Mouse (Mus musculus): ENCODE measurements around the gene Ogfod3. TPM values are rescaled to one million over a fixed set of nuclear protein-coding genes. Genes with fewer than 3 reads are reported as not detected.

Gene Ogfod3
- total and polyA plus RNA-seq, 2 experiments from 2014 or later, result 8.9 to 25.2 TPM

DNA sequence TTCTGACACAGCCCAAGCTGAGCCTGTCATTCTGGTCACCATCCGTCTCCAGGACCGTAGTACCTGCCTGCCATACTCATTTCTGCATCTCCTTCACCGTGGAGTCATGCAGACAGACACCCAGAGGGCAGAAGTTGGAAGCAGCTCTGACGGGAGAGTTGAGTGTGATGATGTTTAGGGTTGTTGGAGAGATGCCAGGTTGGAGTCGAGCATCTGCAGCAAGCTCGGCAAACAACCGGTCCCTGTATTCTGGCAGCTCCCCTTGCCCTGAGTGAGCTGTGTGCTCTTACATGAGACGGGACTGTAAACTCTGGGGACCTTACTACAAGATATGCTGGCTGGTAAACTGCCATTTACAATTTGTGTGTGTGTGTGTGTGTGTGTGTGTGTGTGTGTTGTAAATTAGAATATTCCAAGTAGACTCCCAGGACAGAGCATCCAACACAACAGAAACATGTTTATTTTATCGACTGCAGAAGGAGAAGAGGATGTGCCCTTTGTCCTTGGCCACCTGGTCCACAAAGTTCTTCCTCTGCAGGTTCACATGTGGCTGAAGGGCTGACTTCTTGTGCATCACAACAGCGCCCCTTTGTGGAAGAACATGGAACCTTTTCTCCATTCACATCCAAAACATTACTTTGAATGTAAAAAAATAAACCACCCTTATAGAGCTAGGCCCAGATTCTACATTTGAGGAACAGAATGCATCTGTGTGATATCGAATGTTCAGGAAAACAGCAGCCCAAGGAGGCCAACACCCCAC lies 2.9 kb downstream of the Ogfod3 start:
- ATAC-seq (ENCODE audit: low FRiP score) (no peak), DNase-seq (ENCODE audit: low spot score) (peak; percentile 68)
- WGBS, result 54% methylated on average over 11 of the region's 11 CpGs
- no peak overlapping the region for H3K4me2 ChIP-seq (ENCODE audit: low read depth, low read length, poor library complexity, severe bottlenecking)
- TF ChIP-seq CTCF (IDR thresholded peaks at IDR 0.05), result peak; percentile 80
- no peaks in the 10 kb centered on the region; the same call in 1 of the 2 replicates for H3K4me1 ChIP-seq (ENCODE audit: insufficient read depth, low read length)
- H3K4me3 ChIP-seq (ENCODE audit: low read depth, low read length), result no peak overlapping the region
- no peak overlapping the region for H3K27ac ChIP-seq (ENCODE audit: low read depth, low read length)
- no peaks in the 10 kb centered on the region for H3K9me3 ChIP-seq (ENCODE audit: low read length)
- peaks cover 3% of the 10 kb centered on the region; the same call in 1 of the 2 replicates for H3K36me3 ChIP-seq (ENCODE audit: insufficient read depth, low read length)
- H3K9ac ChIP-seq (replicated peaks; ENCODE audit: low read length, poor library complexity, severe bottlenecking), result no peak overlapping the region
- no peaks in the 10 kb centered on the region for H3K27me3 ChIP-seq (ENCODE audit: insufficient read depth, low read length)

DNA sequence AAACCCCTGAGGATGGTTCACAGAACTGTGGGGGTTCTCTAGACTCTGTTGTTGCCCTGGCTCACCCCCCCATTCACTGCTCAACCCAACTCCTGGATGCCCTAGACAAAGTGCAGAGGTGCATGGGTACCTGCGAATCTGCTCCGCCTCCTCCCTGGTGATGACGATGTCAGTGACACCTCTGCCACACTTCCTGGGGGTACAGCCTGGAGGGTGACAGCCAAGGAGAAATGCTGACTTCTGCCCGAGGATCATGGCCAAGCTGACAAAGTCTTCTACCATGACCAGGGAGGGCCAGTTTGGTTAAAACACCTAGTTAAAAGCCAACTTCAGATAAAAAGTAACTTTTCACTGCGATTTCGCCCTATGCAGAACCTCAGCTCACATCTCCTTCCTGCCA lies 3.7 kb downstream of the Ogfod3 start:
- Histone ChIP-seq H3K27ac (ENCODE audit: low read depth, low read length) (no peak overlapping the region), H3K4me1 (ENCODE audit: insufficient read depth, low read length) (no peaks in the 10 kb centered on the region; the same call in 1 of the 2 replicates), H3K36me3 (ENCODE audit: insufficient read depth, low read length) (peaks cover 9% of the 10 kb centered on the region), H3K9me3 (ENCODE audit: low read length) (no peaks in the 10 kb centered on the region), H3K27me3 (ENCODE audit: insufficient read depth, low read length) (no peaks in the 10 kb centered on the region), H3K4me2 (ENCODE audit: low read depth, low read length, poor library complexity, severe bottlenecking) (no peak overlapping the region), H3K9ac (replicated peaks; ENCODE audit: low read length, poor library complexity, severe bottlenecking) (no peak overlapping the region), H3K4me3 (ENCODE audit: low read depth, low read length) (no peak overlapping the region)
- no peak for DNase-seq (ENCODE audit: low spot score)
- WGBS, result 91% methylated on average over 6 of the region's 6 CpGs
- no peak for ATAC-seq (ENCODE audit: low FRiP score)
- TF ChIP-seq CTCF (IDR thresholded peaks at IDR 0.05), result no peak

DNA sequence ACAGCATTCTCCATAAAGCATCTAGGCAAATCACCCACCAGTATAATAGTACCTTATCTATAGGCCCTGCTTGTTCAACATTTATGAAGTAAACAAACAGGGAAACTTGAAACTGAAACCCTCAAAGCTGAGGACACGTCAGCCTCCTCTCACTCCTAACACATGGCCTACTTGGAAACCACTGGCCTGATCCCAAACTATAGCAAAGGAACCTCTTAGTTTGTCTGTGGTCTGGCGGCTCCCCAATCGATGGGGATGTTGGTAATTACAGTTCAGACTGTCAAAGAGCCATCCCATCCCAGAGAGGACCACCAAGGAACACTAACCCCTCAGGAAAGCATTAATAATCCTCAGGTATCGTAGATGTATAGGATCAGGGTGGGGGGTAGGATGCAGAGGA lies 4.7 kb downstream of the Ogfod3 start:
- H3K4me3 ChIP-seq (ENCODE audit: low read depth, low read length), result no peak overlapping the region
- no peaks in the 10 kb centered on the region for H3K9me3 ChIP-seq (ENCODE audit: low read length)
- no peak overlapping the region for H3K4me2 ChIP-seq (ENCODE audit: low read depth, low read length, poor library complexity, severe bottlenecking)
- H3K36me3 ChIP-seq (ENCODE audit: insufficient read depth, low read length), result peaks cover 11% of the 10 kb centered on the region
- no peaks in the 10 kb centered on the region; the same call in 1 of the 2 replicates for H3K4me1 ChIP-seq (ENCODE audit: insufficient read depth, low read length)
- DNase-seq (ENCODE audit: low spot score) (no peak), ATAC-seq (ENCODE audit: low FRiP score) (no peak)
- no peaks in the 10 kb centered on the region for H3K27me3 ChIP-seq (ENCODE audit: insufficient read depth, low read length)
- H3K9ac ChIP-seq (replicated peaks; ENCODE audit: low read length, poor library complexity, severe bottlenecking), result no peak overlapping the region
- TF ChIP-seq CTCF (IDR thresholded peaks at IDR 0.05), result no peak
- 83% methylated on average over 4 of the region's 4 CpGs for WGBS
- no peak overlapping the region for H3K27ac ChIP-seq (ENCODE audit: low read depth, low read length)

DNA sequence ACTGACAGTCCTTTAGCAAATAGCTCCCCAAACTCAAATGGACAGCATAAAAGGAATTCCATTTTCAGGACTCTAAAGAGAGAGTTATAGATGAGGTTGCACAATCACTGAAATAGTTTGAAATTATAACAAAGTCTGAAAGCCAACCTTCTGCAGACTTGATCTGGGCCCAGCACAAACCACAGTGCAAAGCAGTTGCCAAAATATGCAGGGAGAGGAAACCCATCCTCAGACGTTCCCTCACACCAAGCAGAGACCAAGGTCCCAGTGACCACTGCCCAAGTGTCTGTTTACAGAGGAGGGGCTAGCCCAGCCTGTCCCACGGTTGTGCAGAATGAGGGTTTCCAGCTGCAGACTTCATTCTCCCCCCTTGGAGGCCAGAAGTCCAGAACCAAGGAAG lies 5.9 kb downstream of the Ogfod3 start:
- Histone ChIP-seq H3K9ac (replicated peaks; ENCODE audit: low read length, poor library complexity, severe bottlenecking) (no peak overlapping the region), H3K4me3 (ENCODE audit: low read depth, low read length) (no peak overlapping the region), H3K27me3 (ENCODE audit: insufficient read depth, low read length) (no peaks in the 10 kb centered on the region), H3K4me1 (ENCODE audit: insufficient read depth, low read length) (no peaks in the 10 kb centered on the region; the same call in 1 of the 2 replicates), H3K27ac (ENCODE audit: low read depth, low read length) (no peak overlapping the region), H3K4me2 (ENCODE audit: low read depth, low read length, poor library complexity, severe bottlenecking) (no peak overlapping the region), H3K9me3 (ENCODE audit: low read length) (no peaks in the 10 kb centered on the region), H3K36me3 (ENCODE audit: insufficient read depth, low read length) (peaks cover 18% of the 10 kb centered on the region)
- no peak for TF ChIP-seq CTCF (IDR thresholded peaks at IDR 0.05)
- no peak for DNase-seq (ENCODE audit: low spot score)
- ATAC-seq (ENCODE audit: low FRiP score), result no peak
- WGBS, result 60% methylated on average over 2 of the region's 2 CpGs

DNA sequence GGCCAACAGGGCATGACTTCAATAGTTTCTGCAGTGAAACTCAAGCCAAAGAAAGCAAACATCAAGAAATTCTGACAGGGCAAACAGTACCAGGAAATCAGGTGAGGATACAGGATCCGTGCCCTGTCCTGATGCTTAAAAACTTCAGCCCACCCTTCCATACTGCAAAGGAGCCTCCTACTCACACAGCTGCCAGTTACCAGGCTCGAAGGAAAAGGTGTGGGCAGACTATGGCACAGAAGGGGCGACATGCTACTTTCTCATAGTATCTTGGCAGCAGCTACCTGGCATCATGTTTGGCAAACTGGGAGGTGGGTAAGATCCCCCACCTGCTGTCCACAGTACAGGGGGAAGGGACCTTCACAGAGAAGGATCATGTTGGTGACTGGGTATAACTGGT lies 11.1 kb downstream of the Ogfod3 start:
- TF ChIP-seq CTCF (IDR thresholded peaks at IDR 0.05), result no peak
- Histone ChIP-seq H3K9ac (replicated peaks; ENCODE audit: low read length, poor library complexity, severe bottlenecking) (no peak overlapping the region), H3K4me3 (ENCODE audit: low read depth, low read length) (no peak overlapping the region), H3K9me3 (ENCODE audit: low read length) (no peaks in the 10 kb centered on the region), H3K4me1 (ENCODE audit: insufficient read depth, low read length) (no peaks in the 10 kb centered on the region), H3K4me2 (ENCODE audit: low read depth, low read length, poor library complexity, severe bottlenecking) (no peak overlapping the region), H3K36me3 (ENCODE audit: insufficient read depth, low read length) (peaks cover 19% of the 10 kb centered on the region), H3K27me3 (ENCODE audit: insufficient read depth, low read length) (no peaks in the 10 kb centered on the region), H3K27ac (ENCODE audit: low read depth, low read length) (no peak overlapping the region)
- DNase-seq (ENCODE audit: low spot score) (no peak), ATAC-seq (ENCODE audit: low FRiP score) (no peak)
- 91% methylated on average over 3 of the region's 3 CpGs for WGBS

DNA sequence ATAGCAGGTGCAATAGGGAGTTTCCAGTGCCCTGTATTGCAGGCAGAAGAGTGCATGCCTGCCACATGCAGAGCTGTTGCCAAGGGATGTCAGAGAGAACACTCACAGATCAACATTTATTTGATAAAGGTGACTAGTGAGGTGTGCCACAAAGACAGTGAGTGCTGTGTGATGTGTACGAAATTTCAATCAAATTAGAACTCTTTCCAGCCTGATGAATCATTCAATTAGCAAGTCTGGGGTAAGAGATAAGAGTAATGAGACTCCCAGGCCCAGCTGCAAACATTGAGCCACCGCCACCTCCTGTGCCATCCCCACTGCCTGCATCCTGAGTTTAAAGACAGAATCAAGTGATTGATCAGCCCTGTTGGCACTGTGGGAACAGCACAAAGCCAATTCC lies 11.8 kb downstream of the Ogfod3 start:
- H3K4me2 ChIP-seq (ENCODE audit: low read depth, low read length, poor library complexity, severe bottlenecking), result no peak overlapping the region
- no peaks in the 10 kb centered on the region for H3K4me1 ChIP-seq (ENCODE audit: insufficient read depth, low read length)
- DNase-seq (ENCODE audit: low spot score), result no peak
- H3K27ac ChIP-seq (ENCODE audit: low read depth, low read length), result no peak overlapping the region
- no peak for TF ChIP-seq CTCF (IDR thresholded peaks at IDR 0.05)
- ATAC-seq (ENCODE audit: low FRiP score), result no peak
- WGBS, result 76% methylated on average over 2 of the region's 2 CpGs
- H3K9me3 ChIP-seq (ENCODE audit: low read length), result no peaks in the 10 kb centered on the region
- H3K36me3 ChIP-seq (ENCODE audit: insufficient read depth, low read length), result peaks cover 19% of the 10 kb centered on the region
- no peak overlapping the region for H3K4me3 ChIP-seq (ENCODE audit: low read depth, low read length)
- H3K27me3 ChIP-seq (ENCODE audit: insufficient read depth, low read length), result no peaks in the 10 kb centered on the region
- no peak overlapping the region for H3K9ac ChIP-seq (replicated peaks; ENCODE audit: low read length, poor library complexity, severe bottlenecking)
